Mouse (Mus musculus): ENCODE measurements around the gene Carmil2.

Gene Carmil2

DNA sequence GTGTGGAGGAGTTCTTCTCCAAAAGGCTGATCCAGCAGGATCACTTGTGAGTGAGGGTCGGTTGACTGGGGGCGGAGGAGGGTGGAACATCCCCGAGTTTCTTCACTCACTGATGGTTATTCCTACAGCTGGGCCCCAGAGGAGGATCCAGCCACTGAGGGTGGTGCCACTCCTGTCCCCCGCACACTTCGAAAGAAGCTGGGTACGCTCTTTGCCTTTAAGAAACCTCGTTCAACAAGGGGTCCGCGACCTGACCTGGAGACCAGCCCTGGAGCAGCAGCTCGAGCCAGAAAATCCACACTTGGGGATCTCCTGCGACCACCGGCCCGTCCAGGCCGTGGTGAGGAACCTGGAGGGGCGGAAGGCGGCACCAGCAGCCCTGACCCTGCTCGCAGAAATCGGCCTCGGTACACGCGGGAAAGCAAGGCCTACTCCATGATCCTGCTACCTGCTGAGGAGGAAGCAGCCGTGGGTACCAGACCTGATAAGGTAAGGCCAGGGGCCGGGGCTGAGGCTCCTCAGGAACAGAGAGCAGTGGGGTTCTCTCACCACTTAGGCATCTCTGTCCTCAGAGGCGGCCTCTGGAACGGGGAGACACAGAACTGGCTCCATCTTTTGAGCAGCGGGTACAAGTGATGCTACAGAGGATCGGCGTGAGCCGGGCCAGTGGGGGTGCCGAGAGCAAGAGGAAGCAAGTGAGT is 9.2 kb downstream of the Carmil2 start:
- DNase-seq (ENCODE audit: extremely low spot score, low read depth, low spot score), result no peak

DNA sequence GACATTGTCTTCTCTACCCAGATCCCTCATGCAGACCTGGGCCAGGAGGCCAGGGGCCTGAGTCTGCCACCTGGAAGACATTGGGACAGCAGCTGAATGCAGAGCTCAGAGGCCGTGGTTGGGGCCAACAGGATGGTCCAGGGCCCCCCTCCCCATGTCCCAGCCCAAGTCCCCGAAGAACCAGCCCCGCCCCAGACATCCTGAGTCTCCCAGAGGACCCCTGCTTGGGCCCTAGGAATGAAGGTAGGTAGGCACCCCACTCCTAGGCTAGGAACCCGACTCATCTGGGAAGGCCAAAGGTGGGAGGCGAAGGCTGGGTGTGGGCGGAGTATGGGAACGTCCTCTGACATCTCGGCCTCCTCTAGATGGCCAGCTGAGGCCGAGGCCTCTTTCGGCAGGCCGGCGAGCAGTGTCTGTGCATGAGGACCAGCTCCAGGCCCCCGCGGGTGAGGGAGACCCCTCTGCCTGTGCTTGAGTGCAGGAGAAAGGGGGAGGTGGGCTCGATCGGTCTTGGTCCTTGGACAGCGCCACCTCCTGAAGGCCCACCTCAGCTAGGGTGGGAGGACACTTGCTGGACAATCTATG is 11.2 kb downstream of the Carmil2 start:
- DNase-seq (ENCODE audit: extremely low spot score, low read depth, low spot score), result no peak

DNA sequence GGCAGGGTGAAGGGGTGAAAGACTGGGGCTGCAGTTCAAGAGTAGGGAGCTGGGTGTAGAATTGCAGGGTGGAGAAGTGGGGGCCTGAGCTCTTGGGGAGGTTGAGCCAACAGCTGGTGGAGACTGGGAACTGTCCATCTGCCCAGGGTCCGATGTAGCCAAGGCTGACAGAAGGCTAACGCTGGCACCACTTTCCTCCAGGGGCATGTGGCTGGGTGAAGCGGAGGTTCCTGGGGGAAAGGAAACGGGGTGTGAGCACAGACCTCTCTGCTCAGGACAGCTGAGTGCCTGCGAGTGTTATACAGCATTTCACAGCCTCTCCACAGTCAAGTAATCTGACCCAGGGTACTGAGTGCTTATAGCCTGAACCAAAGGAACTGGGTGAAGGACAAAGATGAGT is 12.7 kb downstream of the Carmil2 start:
- no peak for DNase-seq (ENCODE audit: extremely low spot score, low read depth, low spot score)

DNA sequence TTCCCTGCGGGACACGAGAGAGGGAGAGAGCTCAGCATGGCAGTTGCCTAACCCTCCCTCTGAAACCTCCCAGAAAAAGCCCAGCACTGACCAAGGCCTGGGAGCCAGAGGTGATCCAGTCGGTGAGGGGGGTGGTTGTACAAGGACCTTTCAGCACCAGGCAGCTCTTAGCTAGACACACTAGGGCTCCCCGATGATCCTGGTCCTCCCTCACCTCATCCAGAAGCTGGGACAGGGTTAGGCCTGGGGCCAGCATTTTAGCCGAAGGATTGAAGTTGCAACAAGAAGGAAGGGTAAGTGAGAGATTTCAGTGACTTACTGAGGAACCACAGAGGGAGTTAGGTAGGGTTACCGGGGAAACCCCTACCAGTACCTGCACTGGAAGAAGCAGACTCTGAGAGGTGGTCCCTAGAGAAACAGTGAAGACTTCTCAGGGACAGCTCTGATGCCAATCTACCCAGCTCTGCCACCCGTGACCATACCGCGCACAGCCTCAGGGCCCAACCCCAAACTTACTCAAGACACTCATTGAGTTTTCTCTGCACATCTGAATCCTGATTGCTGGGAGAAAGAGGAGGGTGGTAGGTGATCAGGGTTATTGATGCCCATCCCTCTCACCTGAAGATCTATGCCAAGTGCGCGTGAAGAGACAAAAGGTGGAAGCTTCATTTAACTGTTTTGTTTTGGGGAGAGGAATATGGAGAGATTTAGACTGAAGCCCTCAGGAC is 13.6 kb downstream of the Carmil2 start:
- no peak for DNase-seq (ENCODE audit: extremely low spot score, low read depth, low spot score)

DNA sequence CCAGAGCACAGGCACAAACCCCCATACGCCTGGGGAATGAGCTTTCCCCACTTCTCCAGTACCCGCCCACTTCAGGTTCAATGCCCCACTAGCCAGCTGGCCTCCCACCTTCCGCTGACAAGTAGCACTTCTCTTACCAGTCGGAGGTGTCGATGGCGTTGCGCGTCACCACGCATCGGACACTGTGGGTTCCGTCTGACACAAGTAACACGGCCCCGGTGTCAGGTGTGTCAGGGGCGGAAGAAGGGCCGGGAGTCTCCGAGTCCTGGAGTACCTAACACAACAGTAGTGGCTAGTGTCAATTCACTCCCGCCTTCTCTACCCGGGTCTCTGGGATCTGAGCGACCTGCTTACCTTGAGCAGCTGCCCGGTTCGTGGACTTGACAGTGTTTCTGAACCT is 14.5 kb downstream of the Carmil2 start:
- DNase-seq (ENCODE audit: extremely low spot score, low read depth, low spot score), result no peak

DNA sequence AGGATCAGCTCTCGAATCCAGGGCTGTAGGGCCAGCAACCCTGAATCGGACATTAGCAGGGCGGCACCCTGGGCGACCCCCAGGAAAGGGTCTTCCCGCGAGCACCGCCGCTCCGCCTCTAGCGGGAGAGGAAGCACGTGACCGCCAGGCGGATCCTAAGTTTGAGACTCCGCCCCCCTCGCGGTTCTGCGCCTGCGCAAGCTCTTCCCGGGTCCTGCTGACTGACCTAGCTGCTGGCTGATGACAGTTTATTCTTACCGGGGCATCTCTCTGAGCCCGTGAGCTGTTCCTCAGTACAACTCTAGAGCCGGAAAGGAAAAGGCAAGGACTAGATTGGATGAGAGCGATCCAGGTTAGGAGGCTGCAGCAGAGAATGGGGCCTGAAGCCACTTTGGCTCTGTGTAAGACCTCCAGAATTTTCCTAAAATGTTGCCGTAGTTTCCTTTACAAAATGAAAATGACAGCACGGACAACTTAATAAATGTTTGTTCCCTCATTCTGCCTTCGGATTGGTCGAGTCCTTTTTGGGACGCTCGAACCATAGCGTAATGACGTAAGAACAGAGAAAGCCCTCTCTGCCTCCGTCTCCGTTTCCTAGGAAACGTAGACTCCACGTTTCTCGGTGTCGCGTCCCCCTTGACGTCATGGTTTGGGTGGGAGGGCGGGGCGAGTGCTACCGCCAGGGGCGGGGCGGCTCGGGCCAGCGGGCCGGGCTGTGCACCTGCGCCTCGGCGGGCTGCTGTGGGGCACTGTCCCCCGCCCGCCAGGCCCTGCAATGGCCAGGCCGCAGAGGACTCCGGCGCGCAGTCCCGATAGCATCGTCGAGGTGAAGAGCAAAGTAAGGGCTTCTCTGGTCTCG is 15.1 kb downstream of the Carmil2 start, which contains the start of the genes Acd and Pard6a:
Gene Acd (minus strand): TSS at position 137 of the 859 bp plus-strand sequence.
Gene Pard6a (plus strand): TSS at position 183 of the 859 bp plus-strand sequence.
- peak; percentile 90 for DNase-seq (ENCODE audit: extremely low spot score, low read depth, low spot score)

DNA sequence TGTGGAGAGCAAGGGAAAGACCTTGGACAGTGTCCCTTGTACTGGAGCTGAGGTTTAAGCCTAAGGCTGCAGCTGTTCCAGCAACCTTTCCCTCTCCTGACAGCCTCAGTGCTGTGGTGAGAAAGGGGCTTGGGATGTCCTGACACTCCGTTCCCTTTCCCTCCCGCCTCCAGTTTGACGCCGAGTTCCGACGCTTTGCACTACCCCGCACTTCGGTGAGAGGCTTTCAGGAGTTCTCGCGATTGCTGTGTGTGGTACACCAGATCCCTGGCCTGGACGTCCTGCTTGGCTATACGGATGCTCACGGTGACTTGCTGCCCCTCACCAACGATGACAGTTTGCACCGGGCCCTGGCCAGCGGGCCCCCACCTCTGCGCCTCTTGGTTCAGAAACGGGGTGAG is 15.9 kb downstream of the Carmil2 start:
- DNase-seq (ENCODE audit: extremely low spot score, low read depth, low spot score), result no peak

DNA sequence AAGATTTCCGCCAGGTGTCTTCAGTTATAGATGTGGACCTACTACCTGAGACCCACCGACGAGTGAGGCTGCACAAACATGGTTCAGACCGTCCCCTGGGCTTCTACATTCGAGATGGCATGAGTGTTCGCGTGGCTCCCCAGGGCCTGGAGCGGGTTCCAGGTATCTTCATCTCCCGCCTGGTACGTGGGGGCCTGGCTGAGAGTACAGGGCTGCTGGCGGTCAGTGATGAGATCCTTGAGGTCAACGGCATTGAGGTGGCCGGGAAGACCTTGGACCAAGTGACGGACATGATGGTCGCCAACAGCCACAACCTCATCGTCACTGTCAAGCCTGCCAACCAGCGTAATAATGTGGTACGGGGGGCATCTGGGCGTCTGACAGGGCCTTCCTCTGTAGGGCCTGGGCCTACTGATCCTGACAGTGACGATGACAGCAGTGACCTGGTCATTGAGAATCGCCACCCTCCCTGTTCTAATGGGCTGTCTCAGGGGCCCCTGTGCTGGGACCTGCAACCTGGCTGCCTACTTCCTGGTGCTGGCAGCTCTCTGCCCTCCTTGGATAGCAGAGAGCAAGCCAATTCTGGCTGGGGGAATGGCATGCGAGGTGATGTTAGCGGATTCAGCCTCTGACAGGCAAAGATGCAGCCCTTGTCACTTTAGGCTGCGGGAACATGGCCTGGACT is 16.8 kb downstream of the Carmil2 start:
- DNase-seq (ENCODE audit: extremely low spot score, low read depth, low spot score), result no peak

DNA sequence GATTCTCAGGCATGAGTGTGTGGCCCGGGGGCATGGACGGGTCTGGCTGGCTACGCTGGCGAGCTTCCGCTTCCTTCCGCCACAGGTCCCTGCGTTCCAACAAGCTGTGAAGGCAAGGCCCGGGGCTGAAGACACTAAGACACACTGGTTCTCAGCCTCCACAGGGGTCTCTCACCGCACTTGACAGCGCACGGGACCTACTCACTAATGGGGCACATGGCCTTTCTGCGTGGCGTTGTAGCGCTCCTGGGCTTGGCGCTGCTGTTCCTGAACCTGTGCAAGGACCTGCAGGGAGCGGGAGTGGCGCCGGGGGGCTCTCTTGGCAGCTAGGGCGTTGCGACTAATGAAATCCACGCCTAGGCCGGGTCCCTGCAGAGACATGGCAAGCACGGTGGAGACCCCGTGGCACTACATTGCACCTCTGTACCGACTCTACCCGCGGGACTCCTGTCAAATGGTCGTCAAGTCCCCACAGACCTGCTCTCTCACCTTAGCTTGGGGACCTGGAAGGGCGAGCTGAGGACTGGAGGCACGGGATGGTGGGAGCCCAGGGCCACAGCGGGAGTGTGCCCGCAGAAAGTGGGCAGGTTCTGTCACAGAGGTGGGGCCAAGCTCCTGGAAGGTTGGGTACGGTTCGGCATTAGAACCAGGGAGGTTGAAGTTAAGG is 18.2 kb downstream of the Carmil2 start:
- DNase-seq (ENCODE audit: extremely low spot score, low read depth, low spot score), result no peak

DNA sequence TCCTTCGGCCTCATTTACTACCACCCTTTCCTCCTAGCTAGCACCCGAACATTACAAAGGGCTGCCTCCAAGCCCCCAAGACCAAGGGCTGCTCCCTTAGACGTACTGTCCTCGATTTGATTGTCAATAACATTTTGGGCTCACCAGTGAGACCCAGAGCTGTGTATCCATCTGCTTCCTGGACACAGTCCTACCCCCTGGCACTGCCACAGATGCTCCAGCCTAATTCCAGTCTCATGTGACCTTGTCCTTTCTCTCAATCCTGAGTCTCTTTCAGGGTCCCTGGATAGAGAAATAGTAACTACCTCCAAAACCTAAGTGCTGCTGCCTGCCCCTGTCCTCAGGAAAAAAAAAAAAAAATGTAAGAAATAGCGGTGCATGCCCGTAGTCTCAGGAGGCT is 18.9 kb downstream of the Carmil2 start:
- no peak for DNase-seq (ENCODE audit: extremely low spot score, low read depth, low spot score)

DNA sequence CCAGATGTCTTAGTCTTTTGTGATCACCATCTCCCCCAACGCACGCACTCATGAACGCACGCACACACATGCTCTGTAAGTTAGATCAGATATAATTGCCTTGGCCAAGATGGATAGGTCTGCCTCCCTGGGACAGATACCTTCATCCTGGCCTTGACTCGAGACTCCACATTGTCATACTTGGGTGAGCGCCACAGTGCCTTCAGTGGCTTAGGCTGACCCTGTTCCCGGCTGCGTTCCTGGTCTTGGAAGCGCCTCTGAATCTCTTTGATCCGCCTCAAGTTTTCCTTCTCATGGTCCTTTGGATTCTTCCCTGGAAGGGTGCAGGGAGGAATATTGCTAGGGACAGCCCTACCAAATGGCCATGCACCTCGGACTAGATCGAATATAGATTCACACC is 20.4 kb downstream of the Carmil2 start:
- DNase-seq (ENCODE audit: extremely low spot score, low read depth, low spot score), result no peak

DNA sequence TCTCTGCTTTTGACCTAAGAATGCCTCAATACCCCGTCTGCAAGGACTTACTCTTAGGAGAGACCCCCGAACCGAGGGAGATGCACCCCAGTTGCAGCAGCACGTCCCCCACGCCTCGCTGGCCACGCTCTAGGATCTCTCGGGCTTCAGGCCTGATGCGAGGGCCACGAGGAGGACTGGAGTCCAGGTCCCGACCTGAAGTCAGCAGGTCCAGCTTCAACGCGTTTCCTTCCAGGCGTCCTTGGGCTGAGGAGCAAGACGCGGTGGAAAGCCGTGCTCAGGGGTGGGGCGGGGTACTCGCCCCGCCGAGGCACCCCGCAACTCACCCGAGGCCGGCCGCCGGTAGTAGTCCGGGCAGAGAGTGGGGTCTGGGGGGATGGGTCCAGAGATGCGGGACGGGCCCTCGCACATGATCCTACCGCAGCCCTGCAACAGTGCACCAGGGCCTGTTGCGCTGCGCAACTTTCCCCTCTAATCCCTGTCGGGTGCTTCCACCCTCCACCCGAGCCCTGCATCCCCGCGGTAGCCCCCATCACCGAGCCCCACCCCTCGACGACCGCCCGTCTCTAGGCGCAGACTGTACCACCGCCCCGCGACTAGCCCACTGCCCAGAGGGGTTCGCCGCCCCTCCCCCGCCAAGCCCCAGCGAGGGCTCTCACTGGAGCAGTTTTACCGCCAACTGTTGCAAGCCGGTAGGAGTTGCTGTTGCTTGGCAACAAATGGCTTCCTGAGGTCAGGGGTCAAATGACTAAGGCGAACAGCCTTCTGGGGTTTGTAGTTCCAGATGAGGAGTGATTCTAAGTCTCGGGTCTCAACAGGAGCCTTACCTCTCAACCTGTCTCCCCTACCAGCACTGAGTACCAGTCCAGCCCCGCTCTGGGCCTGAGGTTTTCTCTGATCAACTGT is 21.7 kb downstream of the Carmil2 start, which contains the start of the genes 4933405L10Rik and Enkd1:
Gene 4933405L10Rik (plus strand): TSS at position 158 of the 906 bp plus-strand sequence.
Gene Enkd1 (minus strand): TSS at position 713 of the 906 bp plus-strand sequence.
- peak; percentile 94 for DNase-seq (ENCODE audit: extremely low spot score, low read depth, low spot score)

DNA sequence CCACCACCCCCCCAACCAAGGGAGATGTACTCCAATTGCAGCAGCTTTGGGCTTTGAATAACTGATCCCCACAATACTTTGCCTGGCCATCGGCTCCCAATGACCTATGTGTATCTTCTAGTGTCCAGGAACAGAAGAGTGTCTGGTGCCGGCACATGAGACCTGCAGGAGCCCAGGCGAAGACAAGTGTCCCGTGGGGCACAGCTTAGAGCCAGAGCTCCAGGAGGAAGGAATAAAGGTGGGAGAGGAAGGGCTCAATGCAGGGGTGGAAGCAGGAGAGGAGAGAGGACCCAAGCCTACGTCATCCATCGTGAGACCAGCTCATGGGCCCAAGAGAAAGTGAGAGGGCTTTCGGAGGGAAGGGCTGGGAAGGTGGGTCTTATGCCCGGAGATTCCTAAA is 22.6 kb downstream of the Carmil2 start:
- DNase-seq (ENCODE audit: extremely low spot score, low read depth, low spot score), result no peak

DNA sequence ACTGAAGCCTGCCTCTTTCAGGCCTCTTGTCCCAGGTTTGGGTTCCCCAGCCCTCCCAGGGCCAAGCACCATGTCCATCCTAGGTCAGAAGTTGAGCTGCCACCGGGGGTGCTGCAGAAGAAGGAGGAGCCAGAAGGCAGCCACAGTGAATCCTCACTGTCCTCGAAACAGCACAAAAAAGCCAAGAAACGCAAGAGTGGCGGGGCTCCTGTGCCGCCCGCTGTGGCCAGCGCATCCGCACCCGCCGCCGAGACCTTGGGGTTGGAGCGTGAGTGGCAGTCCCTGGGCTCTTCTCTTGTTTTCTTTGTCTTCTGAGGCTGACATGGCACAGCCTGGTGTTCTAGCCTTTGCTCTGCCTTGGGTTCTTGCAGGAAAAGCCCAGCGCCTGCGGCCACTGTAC is 23.2 kb downstream of the Carmil2 start:
- DNase-seq (ENCODE audit: extremely low spot score, low read depth, low spot score), result no peak

DNA sequence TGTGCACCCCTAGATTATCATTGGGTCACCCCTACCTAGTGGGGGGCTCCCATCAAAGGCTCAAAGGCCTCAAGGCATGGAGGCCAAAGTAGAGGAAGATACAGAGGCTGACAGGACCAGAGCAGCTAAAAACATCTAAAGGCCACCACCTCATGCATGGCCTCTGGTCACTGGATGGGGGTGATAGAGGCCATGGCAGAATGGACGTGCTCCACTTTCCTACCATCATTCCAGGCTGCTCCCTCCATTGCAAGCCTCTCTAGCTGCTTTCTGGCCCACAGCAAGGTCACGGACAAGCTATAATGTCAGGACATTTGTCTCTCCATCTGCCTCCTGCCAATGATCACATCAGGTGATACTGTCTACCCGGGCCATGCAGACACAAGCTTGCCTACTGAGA is 26.2 kb downstream of the Carmil2 start:
- no peak for DNase-seq (ENCODE audit: extremely low spot score, low read depth, low spot score)

DNA sequence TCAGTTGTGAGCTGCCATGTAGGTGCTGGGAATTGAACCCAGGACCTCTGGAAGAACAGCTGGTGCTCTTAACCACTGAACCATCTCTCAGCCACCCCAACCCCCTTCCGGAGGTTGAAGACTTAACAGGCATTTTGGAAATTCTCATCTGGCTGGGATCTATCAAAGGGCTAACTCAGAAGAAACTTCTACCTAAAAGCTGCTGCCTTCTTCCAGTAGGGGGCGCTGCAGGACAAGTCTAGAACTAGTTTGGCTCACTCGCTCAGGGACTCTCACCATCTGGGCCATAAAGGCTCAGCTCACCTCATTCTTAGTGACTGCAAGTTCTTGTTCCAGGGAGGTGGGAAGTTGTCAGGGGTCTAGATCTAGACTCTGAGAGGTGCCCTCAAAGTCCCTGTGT is 28.1 kb downstream of the Carmil2 start:
- DNase-seq (ENCODE audit: extremely low spot score, low read depth, low spot score), result peak; percentile 75

DNA sequence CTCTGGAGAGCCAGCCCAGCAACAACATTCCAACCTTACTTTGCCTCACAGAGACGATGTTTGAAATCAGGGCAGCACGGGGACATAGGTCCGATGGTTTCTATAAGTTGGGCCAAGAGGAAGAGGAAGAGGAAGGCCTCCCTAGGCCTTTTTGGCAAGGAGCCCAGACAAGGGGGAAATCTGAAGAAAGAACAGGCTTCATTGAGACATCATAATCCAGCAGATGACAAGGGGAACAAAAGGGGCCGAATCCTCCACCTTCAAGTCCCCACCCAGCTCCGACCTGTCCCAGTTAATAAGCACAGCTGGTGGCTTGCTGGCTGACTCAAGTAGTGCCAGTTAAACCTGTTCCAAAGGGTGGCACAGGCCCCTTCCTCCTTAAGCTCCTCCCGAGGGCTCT is 29.0 kb downstream of the Carmil2 start:
- DNase-seq (ENCODE audit: extremely low spot score, low read depth, low spot score), result no peak

DNA sequence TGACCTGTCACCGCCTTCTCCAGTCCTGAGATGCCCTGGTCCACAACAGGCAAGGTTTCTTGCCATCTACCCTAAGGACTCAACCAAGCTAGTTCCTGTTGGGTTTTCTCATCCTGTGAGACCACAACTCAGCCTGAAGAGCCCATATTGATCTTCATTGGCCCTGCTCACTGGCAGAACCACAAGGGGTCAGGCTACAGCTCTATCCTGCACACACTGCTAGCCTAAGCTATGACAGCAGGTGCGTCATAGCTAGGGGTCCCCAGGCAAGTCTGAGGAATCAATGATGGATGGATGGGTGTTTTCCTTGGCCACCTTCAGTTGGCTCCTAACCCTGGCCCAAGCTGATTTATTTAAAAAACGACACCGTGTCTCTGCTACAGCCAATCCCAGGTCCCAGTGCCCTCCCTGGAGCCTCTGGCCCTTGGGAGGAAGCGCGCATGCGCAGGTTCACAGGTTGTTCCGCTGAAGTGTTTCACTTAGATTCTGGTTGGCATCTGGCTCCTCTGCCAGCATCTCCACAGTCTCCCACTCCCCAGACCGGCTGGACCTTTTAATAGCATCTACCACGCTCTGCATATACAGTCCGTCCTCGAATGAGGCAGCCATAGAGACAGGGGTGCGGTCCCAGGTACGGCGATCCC is 30.4 kb downstream of the Carmil2 start:
- no peak for DNase-seq (ENCODE audit: extremely low spot score, low read depth, low spot score)

Measured in hindlimb bud, embryonic 11.5 days (tissue).